Mouse (Mus musculus) forebrain, postnatal 0 days (tissue): ENCODE measurements around the gene Sema4d. TPM values are rescaled to one million over a fixed set of nuclear protein-coding genes. Genes with fewer than 3 reads are reported as not detected.

Source experiments
- ATAC-seq: fragments of 200-750 bp; cut with Nextera tagmentation; 2 replicates; pipeline ENCODE4 v1.8.0; 2017; ENCODE audit warnings: mild to moderate bottlenecking, moderate library complexity
- DNase-seq: peaks from one replicate; pipeline ENCODE4 v3.0.0-alpha.2; 2015
- H3K27ac ChIP-seq: fragments of 300-500 bp; sonication (generic); 2 replicates; pipeline ENCODE4 v1.5.1; 2014; ENCODE audit warnings: low read depth, mild to moderate bottlenecking, antibody characterized with exemption, low read length, moderate library complexity, mixed read lengths
- H3K27me3 ChIP-seq: fragments of 300-500 bp; sonication (generic); 2 replicates; pipeline ENCODE4 v1.6.1; 2014; ENCODE audit warnings: mild to moderate bottlenecking, low read length, mixed read lengths; ENCODE audit not compliant: insufficient read depth
- H3K36me3 ChIP-seq: fragments of 300-500 bp; sonication (generic); 2 replicates; pipeline ENCODE4 v1.6.1; 2014; ENCODE audit warnings: mild to moderate bottlenecking, moderate library complexity; ENCODE audit not compliant: insufficient read depth
- H3K4me1 ChIP-seq: fragments of 300-500 bp; sonication (generic); 2 replicates; pipeline ENCODE4 v1.6.1; 2014; ENCODE audit warnings: antibody characterized with exemption; ENCODE audit not compliant: insufficient read depth
- H3K4me2 ChIP-seq: fragments of 300-500 bp; sonication (generic); 2 replicates; pipeline ENCODE4 v1.6.1; 2014; ENCODE audit warnings: low read depth, mild to moderate bottlenecking, moderate library complexity
- H3K4me3 ChIP-seq: fragments of 300-500 bp; sonication (generic); 2 replicates; pipeline ENCODE4 v1.5.1; 2014; ENCODE audit warnings: low read depth, low read length, mixed read lengths
- H3K9ac ChIP-seq: fragments of 300-500 bp; sonication (generic); 2 replicates; pipeline ENCODE4 v1.6.1; 2014; ENCODE audit warnings: mild to moderate bottlenecking
- H3K9me3 ChIP-seq: fragments of 300-500 bp; sonication (generic); 2 replicates; pipeline ENCODE4 v1.6.1; 2016; ENCODE audit warnings: low read length
- CTCF ChIP-seq: sonication (generic); IDR thresholded peaks from 2 replicates; pipeline ENCODE4 v1.5.1; 2016; ENCODE audit warnings: antibody characterized with exemption, control low read depth, low read depth
- WGBS: fragments of 180-500 bp; shearing (Covaris S2); extraction: QIAGEN DNeasy Blood & Tissue Kit; methylation state at CpG from one replicate; pipeline ENCODE4 v1.1.7; 2014; 5-methylcytosine and 5-hydroxymethylcytosine counted together
- polyA plus RNA-seq: library from polyadenylated mRNA; unstranded; fragments of >200 nt; fragmentation: Nextera tagmentation; extraction: Ambion mirVana; gene quantifications from 2 replicates; pipeline ENCODE4 v1.2.1, GENCODE M21; 2015
- total RNA-seq: library from RNA; depleted of rRNA; stranded (reverse); fragments of >200 nt; gene quantifications from 2 replicates; pipeline ENCODE4 v1.2.3, GENCODE M21; 2014

The Sema4d gene
- total and polyA plus RNA-seq, 2 experiments from 2014 or later, result 14.2 to 16.5 TPM

- peaks cover 56% of the 10 kb centered on the region for H3K36me3 ChIP-seq
- no peaks in the 10 kb centered on the region for H3K27me3 ChIP-seq
- no peaks in the 10 kb centered on the region for H3K9me3 ChIP-seq
- H3K4me3 ChIP-seq, result no peak overlapping the region
- DNase-seq (no peak), ATAC-seq (no peak)
- H3K4me2 ChIP-seq, result no peak overlapping the region
- H3K4me1 ChIP-seq, result no peaks in the 10 kb centered on the region
- no peak overlapping the region for H3K9ac ChIP-seq
- no peak for TF ChIP-seq CTCF
- WGBS, result 95% methylated on average over 8 of the region's 8 CpGs
- no peak overlapping the region for H3K27ac ChIP-seq
Measured at GRCm38 (mm10) chr13:51712022-51712421, 81.5 kb downstream of the Sema4d start.

DNA sequence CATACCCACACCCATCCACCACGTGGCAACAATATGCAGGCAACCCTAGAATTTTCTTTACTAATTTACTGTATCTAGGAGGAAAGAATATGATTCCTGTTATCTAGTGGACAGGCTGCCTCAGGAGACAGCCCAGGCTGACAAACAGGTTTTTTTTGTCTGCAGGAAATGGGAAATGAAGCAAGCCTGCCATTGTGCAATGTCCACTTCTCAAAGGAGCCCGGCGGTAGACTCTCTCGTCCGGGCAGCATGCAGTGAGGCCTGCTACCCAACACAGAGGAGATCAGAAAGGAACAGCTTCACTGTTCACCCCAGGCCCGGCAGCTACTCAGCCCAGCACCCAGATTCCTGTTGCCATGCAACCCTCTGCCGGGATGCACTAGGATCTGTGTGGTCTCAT, 82.8 kb downstream of the Sema4d start:
- Histone ChIP-seq H3K9me3 (no peaks in the 10 kb centered on the region), H3K27ac (no peak overlapping the region), H3K4me1 (no peaks in the 10 kb centered on the region), H3K4me2 (no peak overlapping the region), H3K4me3 (no peak overlapping the region), H3K9ac (no peak overlapping the region), H3K36me3 (peaks cover 56% of the 10 kb centered on the region), H3K27me3 (no peaks in the 10 kb centered on the region)
- DNase-seq (no peak), ATAC-seq (no peak)
- no peak for TF ChIP-seq CTCF
- WGBS, result 77% methylated on average over 7 of the region's 7 CpGs

DNA sequence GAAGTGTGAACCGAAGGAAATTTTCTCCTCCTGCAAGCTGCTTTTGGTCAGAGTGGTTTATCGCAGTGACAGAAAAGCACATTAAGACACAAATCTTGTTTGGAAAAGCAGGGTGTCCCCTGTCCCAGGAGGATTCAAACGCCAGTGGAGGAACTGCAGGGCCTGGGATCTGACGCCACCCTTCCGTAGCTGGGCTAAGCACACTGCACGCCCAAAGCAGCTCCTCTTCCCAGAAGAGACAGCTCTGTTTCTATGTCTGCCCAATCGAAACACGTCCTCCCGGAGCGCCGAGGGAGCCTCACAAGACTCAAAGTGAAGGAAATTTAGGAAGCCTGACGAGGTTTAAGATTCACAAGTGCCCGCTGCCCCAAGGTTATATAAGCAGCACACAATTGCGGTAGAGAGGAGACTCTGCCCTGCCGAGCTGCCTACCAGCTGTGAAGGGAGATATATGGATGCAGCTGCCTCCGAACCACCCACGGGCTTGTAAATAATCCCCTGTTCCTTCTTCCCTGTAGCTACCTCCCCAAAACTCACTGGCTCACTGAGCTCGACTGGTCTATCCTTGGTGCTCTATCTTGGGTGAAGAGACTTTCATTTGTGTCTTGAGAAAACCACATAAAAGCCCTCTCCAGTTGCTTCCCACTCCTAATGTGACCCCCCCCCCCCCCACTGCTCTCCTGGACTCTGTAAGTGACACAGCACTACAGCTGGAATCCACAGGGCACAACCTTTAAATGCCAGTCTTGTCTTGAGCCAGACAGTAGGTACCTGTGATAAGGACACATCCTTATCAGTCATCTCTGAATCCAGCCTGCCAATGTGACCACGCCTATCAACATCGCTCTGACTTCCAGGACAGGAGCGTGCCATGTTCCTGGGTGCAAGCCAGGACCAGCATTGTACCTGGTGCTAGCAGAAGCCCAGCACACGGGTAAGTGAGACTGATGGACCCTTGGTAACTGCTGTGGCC, 87.4 kb downstream of the Sema4d start:
- H3K27ac ChIP-seq, result no peak overlapping the region
- no peaks in the 10 kb centered on the region for H3K9me3 ChIP-seq
- 83% methylated on average over 22 of the region's 22 CpGs for WGBS
- DNase-seq (no peak), ATAC-seq (no peak)
- H3K4me3 ChIP-seq, result no peak overlapping the region
- no peak overlapping the region for H3K4me2 ChIP-seq
- no peaks in the 10 kb centered on the region for H3K27me3 ChIP-seq
- no peak overlapping the region for H3K9ac ChIP-seq
- H3K4me1 ChIP-seq, result no peaks in the 10 kb centered on the region
- no peak for TF ChIP-seq CTCF
- H3K36me3 ChIP-seq, result peaks cover 62% of the 10 kb centered on the region

DNA sequence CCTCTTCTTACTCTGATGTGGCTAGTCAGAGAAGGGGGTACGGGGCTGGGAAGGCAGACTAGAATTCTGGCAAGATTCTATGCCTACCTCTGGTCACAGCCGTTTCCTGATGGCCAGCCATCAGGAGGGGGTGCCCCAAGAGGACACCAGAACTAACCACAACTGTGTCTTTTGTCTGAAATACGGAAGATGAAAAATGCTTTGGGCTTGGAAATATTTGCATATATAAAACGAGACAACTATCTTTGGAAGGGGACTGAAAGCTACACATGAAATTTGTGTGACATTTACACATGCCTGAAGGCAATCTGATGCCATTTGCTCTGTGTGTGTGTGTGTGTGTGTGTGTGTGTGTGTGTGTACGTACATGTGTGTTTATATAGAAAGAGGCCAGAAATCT, 89.7 kb downstream of the Sema4d start:
- Histone ChIP-seq H3K4me3 (no peak overlapping the region), H3K4me2 (no peak overlapping the region), H3K27me3 (no peaks in the 10 kb centered on the region), H3K9ac (no peak overlapping the region), H3K36me3 (peaks cover 65% of the 10 kb centered on the region), H3K4me1 (no peaks in the 10 kb centered on the region), H3K27ac (no peak overlapping the region), H3K9me3 (no peaks in the 10 kb centered on the region)
- DNase-seq (no peak), ATAC-seq (no peak)
- 84% methylated on average over 5 of the region's 5 CpGs for WGBS
- TF ChIP-seq CTCF, result no peak

GRCm38 (mm10) chr13:51698318-51698717, 95.2 kb downstream of the Sema4d start:
- no peak overlapping the region for H3K9ac ChIP-seq
- no peak for DNase-seq
- ATAC-seq, result no peak
- no peaks in the 10 kb centered on the region for H3K4me1 ChIP-seq
- H3K4me3 ChIP-seq, result no peak overlapping the region
- no peak for TF ChIP-seq CTCF
- no peaks in the 10 kb centered on the region for H3K9me3 ChIP-seq
- no peak overlapping the region for H3K4me2 ChIP-seq
- no peak overlapping the region for H3K27ac ChIP-seq
- WGBS, result 90% methylated on average over 3 of the region's 3 CpGs
- H3K36me3 ChIP-seq, result peaks cover 43% of the 10 kb centered on the region
- no peaks in the 10 kb centered on the region for H3K27me3 ChIP-seq

- DNase-seq (no peak), ATAC-seq (no peak)
- no peaks in the 10 kb centered on the region for H3K9me3 ChIP-seq
- no peak overlapping the region for H3K9ac ChIP-seq
- no peak overlapping the region for H3K4me2 ChIP-seq
- no peak overlapping the region for H3K4me3 ChIP-seq
- H3K4me1 ChIP-seq, result no peaks in the 10 kb centered on the region
- H3K27me3 ChIP-seq, result no peaks in the 10 kb centered on the region
- peaks cover 39% of the 10 kb centered on the region for H3K36me3 ChIP-seq
- no peak overlapping the region for H3K27ac ChIP-seq
- WGBS, result 79% methylated on average over 4 of the region's 4 CpGs
- no peak for TF ChIP-seq CTCF
Measured at GRCm38 (mm10) chr13:51697897-51698296, 95.7 kb downstream of the Sema4d start.

- ATAC-seq, result peak; percentile 34
- no peak overlapping the region for H3K27ac ChIP-seq
- no peak for TF ChIP-seq CTCF
- H3K27me3 ChIP-seq, result no peaks in the 10 kb centered on the region
- DNase-seq, result no peak
- H3K36me3 ChIP-seq, result peaks cover 37% of the 10 kb centered on the region
- H3K4me3 ChIP-seq, result no peak overlapping the region
- 77% methylated on average over 6 of the region's 6 CpGs for WGBS
- H3K9ac ChIP-seq, result no peak overlapping the region
- H3K4me2 ChIP-seq, result no peak overlapping the region
- no peaks in the 10 kb centered on the region for H3K9me3 ChIP-seq
- H3K4me1 ChIP-seq, result no peaks in the 10 kb centered on the region
Measured at GRCm38 (mm10) chr13:51697455-51697854, 96.1 kb downstream of the Sema4d start.
